ENCODE assay signal across 16 mouse cellular contexts in genomic region chr15:93712594-93712993, GRCm38 (mm10).
DNase-seq lines count a peak whose midpoint lies in the region; ATAC-seq lines count a peak whose summit lies in the region.
"Had no signal": no experiment of that assay in that cellular context is flagged by ENCODE, and none has a peak within 500 bp of the region (broad histone marks: within the 10 kb centered on the region; RNA-seq: fewer than 3 reads in every experiment).

No protein-coding gene starts in this region.

- H3K4me3 ChIP-seq in hindbrain, embryonic 10.5 days: no peak overlapping the region
- H3K4me3 ChIP-seq in hindbrain, embryonic 12.5 days: no peak overlapping the region
- H3K4me3 ChIP-seq: embryonic facial prominence, embryonic 12.5 days; forebrain, embryonic 13.5 days; intestine, embryonic 15.5 days had no signal

- no peaks in the 10 kb centered on the region for H3K36me3 ChIP-seq in hindbrain, embryonic 10.5 days
- H3K36me3 ChIP-seq in hindbrain, embryonic 12.5 days: no peaks in the 10 kb centered on the region
- H3K36me3 ChIP-seq: embryonic facial prominence, embryonic 12.5 days; intestine, embryonic 15.5 days had no signal

- no peak overlapping the region for H3K4me2 ChIP-seq in hindbrain, embryonic 12.5 days (replicated peaks)
- H3K4me2 ChIP-seq: embryonic facial prominence, embryonic 12.5 days; forebrain, embryonic 13.5 days; intestine, embryonic 15.5 days had no signal

- DNase-seq in hindbrain, embryonic 10.5 days (ENCODE audit: low spot score): no peak
- peak; percentile 8 for DNase-seq in 416B (ENCODE audit: low read depth)
- peak; percentile 47 to 54 for DNase-seq in lung, postnatal 4 days
- no peak for DNase-seq in gastrocnemius, postnatal 14 days
- DNase-seq in heart, postnatal 4 days: no peak
- DNase-seq in ovary, postnatal 36 days (ENCODE audit: low spot score): no peak
- DNase-seq: cerebellum, adult 2 months; gastrocnemius, postnatal 25 days; layer of hippocampus, postnatal 36 days; spleen, adult 18-20 months had no signal

- peaks cover 12% of the 10 kb centered on the region; the same call in 1 of the 2 replicates for H3K4me1 ChIP-seq in hindbrain, embryonic 10.5 days (replicated peaks)
- H3K4me1 ChIP-seq in hindbrain, embryonic 12.5 days: no peaks in the 10 kb centered on the region
- H3K4me1 ChIP-seq: forebrain, embryonic 13.5 days had no signal

- intact Hi-C loops in gastrocnemius, postnatal 14 days (cut with DNase I; ENCODE audit: low total_unique reads): no loop called here

- no peaks in the 10 kb centered on the region for H3K27me3 ChIP-seq in hindbrain, embryonic 10.5 days (ENCODE audit: insufficient read depth, poor library complexity, severe bottlenecking)
- no peaks in the 10 kb centered on the region for H3K27me3 ChIP-seq in hindbrain, embryonic 12.5 days
- H3K27me3 ChIP-seq: embryonic facial prominence, embryonic 12.5 days; forebrain, embryonic 13.5 days; intestine, embryonic 15.5 days; Patski had no signal

- WGBS in hindbrain, embryonic 10.5 days: 79% methylated on average over 10 of the region's 10 CpGs
- 69% methylated on average over 10 of the region's 10 CpGs for WGBS in hindbrain, embryonic 12.5 days

- peak overlapping the region; percentile 6; the same call in 1 of the 2 replicates for H3K27ac ChIP-seq in hindbrain, embryonic 10.5 days
- no peak overlapping the region for H3K27ac ChIP-seq in hindbrain, embryonic 12.5 days
- H3K27ac ChIP-seq: embryonic facial prominence, embryonic 12.5 days; forebrain, embryonic 13.5 days had no signal

- H3K9ac ChIP-seq in hindbrain, embryonic 12.5 days: no peak overlapping the region
- H3K9ac ChIP-seq: embryonic facial prominence, embryonic 12.5 days; forebrain, embryonic 13.5 days; intestine, embryonic 15.5 days had no signal

- H3K9me3 ChIP-seq in hindbrain, embryonic 10.5 days: no peaks in the 10 kb centered on the region
- no peaks in the 10 kb centered on the region for H3K9me3 ChIP-seq in hindbrain, embryonic 12.5 days (replicated peaks)
- H3K9me3 ChIP-seq: embryonic facial prominence, embryonic 12.5 days; forebrain, embryonic 13.5 days; intestine, embryonic 15.5 days had no signal

- no peak for ATAC-seq in hindbrain, embryonic 12.5 days (ENCODE audit: low FRiP score)
- peak; percentile 96 for ATAC-seq in activated CD4-positive, CD25-positive, alpha-beta regulatory T cell, adult 4 months
- ATAC-seq: forebrain, embryonic 13.5 days; intestine, embryonic 15.5 days; Patski had no signal

Comparison
In these comparisons a context has a peak if more than half of its experiments do, and no peak if none do; other contexts are left out.
1. DNase-seq: peak in 416B (single experiment) and lung, postnatal 4 days (2 of 2); none in hindbrain, embryonic 10.5 days (single experiment), gastrocnemius, postnatal 14 days (single experiment), heart, postnatal 4 days (single experiment) and ovary, postnatal 36 days (single experiment).